Mouse (Mus musculus): Measurements from ENCODE around the gene Sp1.

DNA sequence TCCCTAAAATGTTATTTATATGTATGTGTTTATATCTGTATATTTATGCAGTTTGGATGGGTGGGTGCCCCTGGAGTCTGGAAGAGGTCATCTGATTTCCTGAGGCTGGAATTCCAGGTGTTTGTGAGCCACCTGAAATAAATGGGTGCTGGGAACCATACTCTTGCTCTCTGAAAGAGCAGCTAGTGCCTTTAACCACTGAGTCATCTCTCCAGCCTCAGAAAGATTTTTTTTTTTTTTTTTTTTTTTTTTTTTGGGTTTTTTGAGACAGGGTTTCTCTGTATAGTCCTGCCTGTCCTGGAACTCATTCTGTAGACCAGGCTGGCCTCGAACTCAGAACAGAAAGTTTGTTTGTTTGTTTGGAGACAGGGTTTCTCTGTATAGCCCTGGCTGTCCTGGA lies 5.1 kb downstream of the Sp1 start:
- no peak for TF ChIP-seq MEF2A (IDR thresholded peaks at IDR 0.05; ENCODE audit: borderline replicate concordance, low read depth, low read length)
- TF ChIP-seq POLR2A (IDR thresholded peaks at IDR 0.05; ENCODE audit: low read depth, low read length) = no peak
- TF ChIP-seq CTCF (conservative IDR thresholded peaks at IDR 0.05 in 1 of 2, IDR thresholded peaks at IDR 0.05 in 1 of 2; ENCODE audit: low read depth in 2 of 2, low read length in 2 of 2) = no peak
